In the genomic region with DNA sequence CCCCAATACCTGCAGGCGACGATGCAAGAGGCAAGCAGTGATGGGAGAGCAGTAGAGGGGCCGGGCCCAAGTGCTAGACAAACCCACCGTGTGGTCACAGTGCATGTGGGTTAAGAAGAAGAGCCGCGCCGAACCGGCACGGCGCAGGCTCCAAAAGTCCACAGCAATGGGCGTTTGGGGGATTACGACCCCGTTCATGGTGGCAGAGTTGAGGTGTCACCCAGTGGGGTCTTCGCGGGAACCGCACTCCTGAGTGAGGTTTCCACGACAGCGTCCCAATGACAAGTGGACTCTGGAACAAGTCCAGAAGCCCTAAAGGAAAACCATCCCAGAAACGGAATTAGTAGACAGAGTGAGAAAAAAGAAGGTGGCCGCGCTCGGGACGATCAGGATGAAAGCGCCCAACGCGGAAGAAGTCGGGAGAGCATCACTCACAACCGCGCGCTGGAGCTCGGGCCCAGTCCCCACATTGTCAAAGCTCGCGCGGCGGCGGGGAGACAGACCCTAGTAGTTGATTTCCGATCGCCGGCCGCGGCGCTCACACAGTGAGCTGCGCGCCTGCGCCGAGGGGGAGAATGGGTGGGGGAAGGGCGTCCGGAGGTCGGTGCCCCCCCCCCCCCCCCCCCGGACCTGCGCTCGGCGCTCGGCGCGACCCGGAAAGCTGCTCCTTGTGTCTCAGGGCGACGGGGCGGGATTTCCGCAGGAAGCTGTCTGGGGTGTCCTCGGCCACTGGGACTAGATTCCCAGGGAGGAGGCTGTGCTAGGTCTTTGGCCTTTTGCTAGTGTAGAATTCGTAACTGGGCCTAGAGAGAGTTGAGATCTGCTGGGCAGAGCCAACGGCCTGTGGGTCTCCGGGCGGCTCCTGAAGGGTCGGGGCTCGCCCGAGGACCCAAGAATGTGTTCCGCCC, we compare ENCODE assay signal across 1 mouse cellular context.
TF ChIP-seq lines count a peak whose summit lies in the region.

Dclre1b (minus strand) TSS at position 554 of the 908 bp plus-strand sequence.
Ap4b1 (plus strand) TSS at position 630 of the 908 bp plus-strand sequence.
Gm43064 (plus strand) TSS at position 683 of the 908 bp plus-strand sequence.

TF ChIP-seq in CH12.LX, 34 proteins besides CTCF, POLR2A, EP300 and RAD21:
- TF ChIP-seq SMC3 (IDR thresholded peaks at IDR 0.05; ENCODE audit: low read depth, low read length) = peak; percentile 16
- TF ChIP-seq ZKSCAN1 (IDR thresholded peaks at IDR 0.05; ENCODE audit: borderline replicate concordance, low read depth, low read length) = no peak
- TF ChIP-seq RCOR1 (conservative IDR thresholded peaks at IDR 0.05; ENCODE audit: low read depth, low read length) = no peak
- TF ChIP-seq TBP (conservative IDR thresholded peaks at IDR 0.05; ENCODE audit: low read depth, low read length) = peak; percentile 44; the same call in 1 of the 2 replicates
- peak; percentile 95 for TF ChIP-seq CHD2 (IDR thresholded peaks at IDR 0.05; ENCODE audit: low read length)
- no peak for TF ChIP-seq PAX5 (IDR thresholded peaks at IDR 0.05; ENCODE audit: low read length)
- TF ChIP-seq NELFE (IDR thresholded peaks at IDR 0.05; ENCODE audit: low read depth, low read length) = peak; percentile 63
- no peak for TF ChIP-seq USF2 (conservative IDR thresholded peaks at IDR 0.05; ENCODE audit: low read depth, low read length)
- TF ChIP-seq MAFK (IDR thresholded peaks at IDR 0.05; ENCODE audit: insufficient replicate concordance, low read length) = no peak
- peak; percentile 93 for TF ChIP-seq MAZ (IDR thresholded peaks at IDR 0.05; ENCODE audit: low read depth, low read length)
- TF ChIP-seq MAX (IDR thresholded peaks at IDR 0.05; ENCODE audit: low read length) = peak; percentile 70; the same call in 1 of the 2 replicates
- no peak for TF ChIP-seq CHD1 (IDR thresholded peaks at IDR 0.05; ENCODE audit: low read depth, low read length)
- no peak; the same call in 1 of the 2 replicates for TF ChIP-seq POLR2AphosphoS2 (IDR thresholded peaks at IDR 0.05; ENCODE audit: low read depth, low read length)
- peak; percentile 85 for TF ChIP-seq HCFC1 (IDR thresholded peaks at IDR 0.05; ENCODE audit: low read depth, low read length)
- no peak for TF ChIP-seq JUND (conservative IDR thresholded peaks at IDR 0.05; ENCODE audit: low read depth, low read length)
- TF ChIP-seq BHLHE40 (IDR thresholded peaks at IDR 0.05; ENCODE audit: low read depth, low read length) = peak; percentile 59; the same call in 1 of the 2 replicates
- peak; percentile 47 for TF ChIP-seq ZMIZ1 (IDR thresholded peaks at IDR 0.05; ENCODE audit: low read depth, low read length)
- peak; percentile 88 for TF ChIP-seq NRF1 (IDR thresholded peaks at IDR 0.05; ENCODE audit: low read depth, low read length)
- TF ChIP-seq GABPA (IDR thresholded peaks at IDR 0.05; ENCODE audit: insufficient replicate concordance, low read depth, low read length) = no peak
- TF ChIP-seq KAT2A (IDR thresholded peaks at IDR 0.05; ENCODE audit: insufficient replicate concordance, low read length) = 0 out of 2 replicates have a peak, but pooled peaks have one; percentile 69
- no peak for TF ChIP-seq JUN (IDR thresholded peaks at IDR 0.05; ENCODE audit: insufficient read depth, low read depth, low read length)
- peak; percentile 75; the same call in 1 of the 2 replicates for TF ChIP-seq E2F4 (IDR thresholded peaks at IDR 0.05; ENCODE audit: insufficient replicate concordance, low read depth, low read length)
- TF ChIP-seq TCF12 (IDR thresholded peaks at IDR 0.05; ENCODE audit: low read depth, low read length) = peak; percentile 78
- TF ChIP-seq ZNF384 (IDR thresholded peaks at IDR 0.05; ENCODE audit: low read depth, low read length) = no peak
- peak; percentile 97 for TF ChIP-seq SIN3A (IDR thresholded peaks at IDR 0.05; ENCODE audit: low read length)
- TF ChIP-seq ELF1 (IDR thresholded peaks at IDR 0.05; ENCODE audit: low read depth, low read length) = peak; percentile 90
- TF ChIP-seq UBTF (IDR thresholded peaks at IDR 0.05; ENCODE audit: low read depth, low read length) = no peak
- no peak for TF ChIP-seq ZC3H11A (IDR thresholded peaks at IDR 0.05; ENCODE audit: low read depth, low read length)
- TF ChIP-seq USF1 (IDR thresholded peaks at IDR 0.05; ENCODE audit: low read depth, low read length) = no peak
- TF ChIP-seq MXI1 (IDR thresholded peaks at IDR 0.05; ENCODE audit: low read depth, low read length) = peak; percentile 95
- TF ChIP-seq ETS1 (conservative IDR thresholded peaks at IDR 0.05; ENCODE audit: low read depth, low read length) = 0 out of 2 replicates have a peak, but pooled peaks have one; percentile 16
- TF ChIP-seq MYC (IDR thresholded peaks at IDR 0.05; ENCODE audit: low read depth, low read length) = peak; percentile 73
- TF ChIP-seq IRF4 (IDR thresholded peaks at IDR 0.05; ENCODE audit: low read depth, low read length) = peak; percentile 84
- peak; percentile 79; the same call in 1 of the 2 replicates for TF ChIP-seq MEF2A (IDR thresholded peaks at IDR 0.05; ENCODE audit: borderline replicate concordance, low read depth, low read length)
TF ChIP-seq in CH12.LX: peak in this region for 20.
